Mouse (Mus musculus) heart, embryonic 11.5 days (tissue): ENCODE data around the gene Lrp3. TPM values are rescaled to one million over a fixed set of nuclear protein-coding genes. Genes with fewer than 3 reads are reported as not detected.

Source experiments
- ATAC-seq: fragments of 200-750 bp; cut with Nextera tagmentation; replicated peaks from 2 replicates; pipeline ENCODE4 v1.8.0; 2017; ENCODE audit warnings: moderate library complexity; ENCODE audit not compliant: insufficient number of reproducible peaks, low FRiP score, low TSS enrichment
- H3K27ac ChIP-seq: fragments of 300-500 bp; sonication (generic); 2 replicates; pipeline ENCODE4 v1.5.1; 2014; ENCODE audit warnings: mild to moderate bottlenecking, low read depth, low read length
- H3K27me3 ChIP-seq: fragments of 300-500 bp; sonication (generic); 2 replicates; pipeline ENCODE4 v1.6.1; 2014; ENCODE audit warnings: mild to moderate bottlenecking, low read length, mixed read lengths; ENCODE audit not compliant: control insufficient read depth, insufficient read depth
- H3K36me3 ChIP-seq: fragments of 300-500 bp; sonication (generic); 2 replicates; pipeline ENCODE4 v1.6.1; 2014; ENCODE audit warnings: mild to moderate bottlenecking, low read length, moderate library complexity, mixed read lengths; ENCODE audit not compliant: control insufficient read depth, insufficient read depth
- H3K4me1 ChIP-seq: fragments of 300-500 bp; sonication (generic); 2 replicates; pipeline ENCODE4 v1.6.1; 2014; ENCODE audit warnings: low read length; ENCODE audit not compliant: control insufficient read depth, insufficient read depth
- H3K4me2 ChIP-seq: fragments of 300-500 bp; sonication (generic); 2 replicates; pipeline ENCODE4 v1.6.1; 2014; ENCODE audit warnings: mild to moderate bottlenecking, moderate library complexity
- H3K4me3 ChIP-seq: fragments of 300-500 bp; sonication (generic); 2 replicates; pipeline ENCODE4 v1.5.1; 2014; ENCODE audit warnings: low read depth, low read length
- H3K9ac ChIP-seq: fragments of 300-500 bp; sonication (generic); 2 replicates; pipeline ENCODE4 v1.6.1; 2014; ENCODE audit warnings: mild to moderate bottlenecking, low read depth, low read length, moderate library complexity
- H3K9me3 ChIP-seq: fragments of 300-500 bp; sonication (generic); replicated peaks from 2 replicates; pipeline ENCODE4 v1.6.1; 2016; ENCODE audit warnings: low read length; ENCODE audit not compliant: control insufficient read depth
- WGBS: fragments of 180-500 bp; shearing (Covaris S2); extraction: QIAGEN DNeasy Blood & Tissue Kit; methylation state at CpG from one replicate; pipeline ENCODE4 v1.1.7; 2014; ENCODE audit not compliant: insufficient replicate concordance; 5-methylcytosine and 5-hydroxymethylcytosine counted together
- polyA plus RNA-seq: library from polyadenylated mRNA; unstranded; fragments of >200 nt; fragmentation: Nextera tagmentation; extraction: Ambion mirVana; gene quantifications from 2 replicates; pipeline ENCODE4 v1.2.1, GENCODE M21; 2014

Gene Lrp3
- polyA plus RNA-seq, 1 experiment from 2014 or later, result 2.2 TPM

GRCm38 (mm10) chr7:35163600-35163999, 51.7 kb downstream of the Lrp3 start:
- no peak overlapping the region for H3K4me2 ChIP-seq
- H3K27ac ChIP-seq, result no peak overlapping the region
- no peak overlapping the region for H3K4me3 ChIP-seq
- H3K36me3 ChIP-seq, result no peaks in the 10 kb centered on the region
- ATAC-seq, result no peak
- WGBS, result 70% methylated on average over 7 of the region's 7 CpGs
- no peaks in the 10 kb centered on the region for H3K4me1 ChIP-seq
- H3K9me3 ChIP-seq, result no peaks in the 10 kb centered on the region
- H3K27me3 ChIP-seq, result 0 out of 2 replicates have a peak, but pooled peaks cover under 1% of the 10 kb centered on the region
- H3K9ac ChIP-seq, result no peak overlapping the region

DNA sequence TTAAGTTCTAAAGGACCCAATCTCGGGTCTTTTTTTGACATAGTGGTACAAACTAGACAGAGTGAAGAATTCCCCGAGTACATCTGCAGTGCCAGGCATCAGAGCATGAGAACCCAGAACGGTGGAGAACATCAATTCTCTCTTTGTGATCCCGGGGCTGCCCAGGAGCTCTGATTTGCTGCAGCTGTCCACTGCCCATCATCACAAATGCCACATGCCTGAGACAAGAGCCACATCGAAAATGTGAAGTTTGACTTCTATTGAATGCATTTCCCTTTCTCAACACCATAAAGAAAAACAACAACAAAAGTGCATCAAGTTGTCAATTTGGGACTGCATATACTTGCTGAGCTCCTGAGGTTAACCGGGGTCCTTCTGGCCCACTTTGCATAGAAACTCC, 52.9 kb downstream of the Lrp3 start:
- no peak overlapping the region for H3K9ac ChIP-seq
- H3K4me2 ChIP-seq, result no peak overlapping the region
- H3K4me1 ChIP-seq, result no peaks in the 10 kb centered on the region
- no peaks in the 10 kb centered on the region for H3K36me3 ChIP-seq
- no peak for ATAC-seq
- no peaks in the 10 kb centered on the region for H3K27me3 ChIP-seq
- 71% methylated on average over 6 of the region's 6 CpGs for WGBS
- no peak overlapping the region for H3K27ac ChIP-seq
- H3K4me3 ChIP-seq, result no peak overlapping the region
- no peaks in the 10 kb centered on the region for H3K9me3 ChIP-seq

- Histone ChIP-seq H3K4me1 (no peaks in the 10 kb centered on the region), H3K4me3 (no peak overlapping the region), H3K27ac (no peak overlapping the region), H3K36me3 (no peaks in the 10 kb centered on the region), H3K4me2 (no peak overlapping the region), H3K9ac (no peak overlapping the region), H3K9me3 (no peaks in the 10 kb centered on the region), H3K27me3 (no peaks in the 10 kb centered on the region)
- ATAC-seq, result no peak
- WGBS, result 60% methylated on average over 3 of the region's 3 CpGs
These were observed 57.8 kb downstream of the Lrp3 start for GRCm38 (mm10) chr7:35157512-35157911.

DNA sequence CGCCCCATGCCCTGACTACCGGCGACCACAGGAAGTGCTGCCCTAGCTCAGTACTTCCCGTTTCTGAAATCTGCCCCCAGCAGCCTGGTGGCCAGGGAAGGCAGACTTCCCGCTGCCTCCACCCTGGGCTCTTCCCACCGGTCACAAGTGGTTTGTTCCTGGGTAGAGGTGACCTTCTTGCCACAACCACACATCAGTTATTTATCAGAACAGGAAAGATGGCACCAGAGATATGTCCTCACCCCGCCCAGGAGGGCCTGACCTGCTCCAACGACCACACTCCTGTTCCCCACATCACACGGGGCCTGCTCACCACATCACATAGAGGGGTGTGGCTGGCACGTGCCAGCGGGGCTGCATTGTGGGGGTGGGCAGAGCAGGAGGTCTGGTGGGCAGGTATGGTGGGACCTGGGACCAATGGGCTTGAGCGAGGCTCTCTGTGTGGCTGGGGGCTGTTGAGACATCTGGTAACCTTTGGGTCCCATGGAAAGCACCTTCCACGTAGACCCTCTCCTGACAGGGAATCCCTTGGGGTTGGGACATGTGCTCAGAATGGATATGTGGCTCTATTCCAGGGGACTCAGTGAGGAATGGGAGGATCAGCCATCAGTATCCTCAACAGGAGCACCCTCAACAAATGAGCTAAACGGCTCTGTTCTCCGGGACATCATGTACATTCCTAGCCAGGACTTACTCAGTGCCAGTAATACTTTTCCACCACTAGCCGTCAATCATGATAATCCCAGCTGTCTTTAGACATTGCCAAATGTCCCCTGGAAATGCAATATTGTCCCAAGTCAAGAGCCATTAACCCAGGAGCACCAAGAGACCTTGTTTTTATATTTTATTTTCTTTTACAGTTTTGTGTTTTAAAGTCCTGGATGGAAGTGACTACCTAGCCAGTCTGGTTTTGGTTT, 58.5 kb downstream of the Lrp3 start:
- Histone ChIP-seq H3K4me3 (no peak overlapping the region), H3K9ac (no peak overlapping the region), H3K27ac (no peak overlapping the region), H3K27me3 (peaks cover 3% of the 10 kb centered on the region; the same call in 1 of the 2 replicates), H3K36me3 (no peaks in the 10 kb centered on the region), H3K9me3 (no peaks in the 10 kb centered on the region), H3K4me2 (no peak overlapping the region), H3K4me1 (no peaks in the 10 kb centered on the region)
- ATAC-seq, result no peak
- 63% methylated on average over 16 of the region's 16 CpGs for WGBS

DNA sequence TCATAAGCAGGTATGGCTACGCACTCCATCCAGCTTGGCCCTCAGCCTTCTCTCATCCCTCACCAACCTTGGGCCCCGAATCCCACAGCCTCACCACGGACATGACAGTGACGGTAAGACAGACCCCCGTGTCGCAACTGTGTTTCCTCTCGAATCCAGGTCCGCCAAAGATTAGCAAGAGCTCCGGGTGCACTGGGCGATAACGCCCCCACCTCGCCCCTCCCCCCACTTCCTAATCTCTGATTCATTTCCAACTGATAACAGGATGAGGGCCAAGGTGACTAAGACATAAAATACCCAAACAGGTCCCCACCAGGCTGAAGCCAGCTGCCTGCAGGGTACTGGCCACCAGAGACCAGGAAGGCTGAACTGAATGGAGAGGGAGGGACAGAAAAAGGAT, 60.8 kb downstream of the Lrp3 start:
- no peak overlapping the region for H3K27ac ChIP-seq
- H3K27me3 ChIP-seq, result peaks cover 3% of the 10 kb centered on the region; the same call in 1 of the 2 replicates
- no peaks in the 10 kb centered on the region for H3K9me3 ChIP-seq
- H3K9ac ChIP-seq, result no peak overlapping the region
- H3K4me1 ChIP-seq, result no peaks in the 10 kb centered on the region
- H3K36me3 ChIP-seq, result no peaks in the 10 kb centered on the region
- no peak overlapping the region for H3K4me3 ChIP-seq
- no peak overlapping the region for H3K4me2 ChIP-seq
- ATAC-seq, result no peak
- 56% methylated on average over 12 of the region's 12 CpGs for WGBS

GRCm38 (mm10) chr7:35150860-35151259, 64.4 kb downstream of the Lrp3 start:
- Histone ChIP-seq H3K36me3 (no peaks in the 10 kb centered on the region), H3K4me1 (no peaks in the 10 kb centered on the region), H3K4me3 (no peak overlapping the region), H3K9ac (no peak overlapping the region), H3K27me3 (peaks cover 3% of the 10 kb centered on the region; the same call in 1 of the 2 replicates), H3K4me2 (no peak overlapping the region), H3K27ac (no peak overlapping the region), H3K9me3 (no peaks in the 10 kb centered on the region)
- WGBS, result 70% methylated on average over 5 of the region's 5 CpGs
- no peak for ATAC-seq

Other genes starting within 250 kb of the Lrp3 start
- 13.9 and 16.1 TPM in 2 replicates for gene Cebpg, start 158.9 kb downstream of the Lrp3 start, polyA plus RNA-seq
- 0.08 and 0.47 TPM in 2 replicates for gene Cebpa, start 96.2 kb downstream of the Lrp3 start, polyA plus RNA-seq
- gene Slc7a10, start 29.1 kb downstream of the Lrp3 start, polyA plus RNA-seq, result 0.68 and 0.89 TPM in 2 replicates
- gene Gpatch1, start 102.9 kb upstream of the Lrp3 start, polyA plus RNA-seq, result 10.4 and 14.5 TPM in 2 replicates
- 8.3 and 8.5 TPM in 2 replicates for gene Rhpn2, start 118.7 kb upstream of the Lrp3 start, polyA plus RNA-seq
- gene Faap24, start 181.3 kb upstream of the Lrp3 start, polyA plus RNA-seq, result 15.2 and 16.2 TPM in 2 replicates
- 32.2 and 33.3 TPM in 2 replicates for gene Cep89, start 181.5 kb upstream of the Lrp3 start, polyA plus RNA-seq
- 0.66 and 1.7 TPM in 2 replicates for gene Slc7a9, start 233.3 kb upstream of the Lrp3 start, polyA plus RNA-seq